17 mouse cellular contexts compared by ENCODE assay signal in genomic region chr14:32861656-32862055, GRCm38 (mm10). TPM values are rescaled to one million over a fixed set of nuclear protein-coding genes. Genes with fewer than 3 reads are reported as not detected.
DNase-seq lines count a peak whose midpoint lies in the region; ATAC-seq and TF ChIP-seq lines count a peak whose summit lies in the region.
"Had no signal": no experiment of that assay in that cellular context is flagged by ENCODE, and none has a peak within 500 bp of the region (broad histone marks: within the 10 kb centered on the region; RNA-seq: fewer than 3 reads in every experiment).

No protein-coding gene starts in this region.

- ATAC-seq in heart, embryonic 11.5 days (replicated peaks; ENCODE audit: insufficient number of reproducible peaks, low FRiP score, low TSS enrichment), result no peak
- no peak for ATAC-seq in limb, embryonic 13.5 days (ENCODE audit: low FRiP score, low read depth)
- no peak for ATAC-seq in embryonic facial prominence, embryonic 13.5 days (ENCODE audit: insufficient number of reproducible peaks, insufficient read depth, low FRiP score, low TSS enrichment, low read depth)
- no peak for ATAC-seq in liver, postnatal 0 days
- no peak for ATAC-seq in megakaryocyte progenitor cell, adult 5-6 weeks (replicated peaks; ENCODE audit: poor library complexity)
- ATAC-seq: activated CD4-positive, CD25-positive, alpha-beta regulatory T cell, adult 4 months had no signal

- H3K27me3 ChIP-seq in heart, embryonic 11.5 days (ENCODE audit: control insufficient read depth, insufficient read depth, low read length), result peaks cover 7% of the 10 kb centered on the region; the same call in 1 of the 2 replicates
- H3K27me3 ChIP-seq in limb, embryonic 13.5 days, result peaks cover 16% of the 10 kb centered on the region
- peaks cover 27% of the 10 kb centered on the region for H3K27me3 ChIP-seq in limb, embryonic 10.5 days (ENCODE audit: low read depth, poor library complexity, severe bottlenecking)
- H3K27me3 ChIP-seq in embryonic facial prominence, embryonic 13.5 days, result peaks cover 23% of the 10 kb centered on the region
- peaks cover 5% of the 10 kb centered on the region for H3K27me3 ChIP-seq in liver, postnatal 0 days (ENCODE audit: insufficient read depth, low read length)

- no peak for TF ChIP-seq EP300 in liver, postnatal 0 days (IDR thresholded peaks at IDR 0.05; ENCODE audit: low read depth)

- H3K4me2 ChIP-seq in heart, embryonic 11.5 days, result peak overlapping the region; percentile 39
- 0 out of 2 replicates have a peak overlapping the region, but pooled peaks have one; percentile 9 for H3K4me2 ChIP-seq in limb, embryonic 13.5 days (replicated peaks)
- no peak overlapping the region; the same call in 1 of the 2 replicates for H3K4me2 ChIP-seq in embryonic facial prominence, embryonic 13.5 days
- H3K4me2 ChIP-seq in liver, postnatal 0 days (ENCODE audit: low read depth, low read length), result no peak overlapping the region

- peak overlapping the region; percentile 66 for H3K27ac ChIP-seq in heart, embryonic 11.5 days (ENCODE audit: low read depth, low read length)
- H3K27ac ChIP-seq in limb, embryonic 13.5 days, result no peak overlapping the region
- no peak overlapping the region for H3K27ac ChIP-seq in limb, embryonic 10.5 days
- peak overlapping the region; percentile 64 for H3K27ac ChIP-seq in embryonic facial prominence, embryonic 13.5 days
- H3K27ac ChIP-seq in liver, postnatal 0 days (ENCODE audit: low read depth), result peak overlapping the region; percentile 57; the same call in 1 of the 2 replicates
- H3K27ac ChIP-seq: macrophage had no signal

- TF ChIP-seq CTCF in liver, postnatal 0 days (IDR thresholded peaks at IDR 0.05; ENCODE audit: low read depth), result no peak

- WGBS in heart, embryonic 11.5 days (ENCODE audit: insufficient replicate concordance), result 43% methylated on average over 2 of the region's 2 CpGs
- 42% methylated on average over 2 of the region's 2 CpGs for WGBS in limb, embryonic 13.5 days
- 63% methylated on average over 2 of the region's 2 CpGs for WGBS in limb, embryonic 10.5 days
- 35% methylated on average over 2 of the region's 2 CpGs for WGBS in embryonic facial prominence, embryonic 13.5 days
- WGBS in liver, postnatal 0 days (ENCODE audit: insufficient replicate concordance), result 52% methylated on average over 2 of the region's 2 CpGs

- H3K9ac ChIP-seq in heart, embryonic 11.5 days (ENCODE audit: low read depth, low read length), result no peak overlapping the region
- no peak overlapping the region for H3K9ac ChIP-seq in limb, embryonic 13.5 days
- no peak overlapping the region for H3K9ac ChIP-seq in embryonic facial prominence, embryonic 13.5 days
- H3K9ac ChIP-seq in liver, postnatal 0 days (replicated peaks), result no peak overlapping the region

- H3K4me1 ChIP-seq in heart, embryonic 11.5 days (ENCODE audit: control insufficient read depth, insufficient read depth, low read length), result peaks cover 30% of the 10 kb centered on the region
- peaks cover 15% of the 10 kb centered on the region for H3K4me1 ChIP-seq in limb, embryonic 13.5 days
- H3K4me1 ChIP-seq in limb, embryonic 10.5 days, result peaks cover 21% of the 10 kb centered on the region
- peaks cover 35% of the 10 kb centered on the region for H3K4me1 ChIP-seq in embryonic facial prominence, embryonic 13.5 days
- no peaks in the 10 kb centered on the region for H3K4me1 ChIP-seq in liver, postnatal 0 days (ENCODE audit: insufficient read depth)

- H3K36me3 ChIP-seq in heart, embryonic 11.5 days (ENCODE audit: control insufficient read depth, insufficient read depth, low read length), result no peaks in the 10 kb centered on the region; the same call in 1 of the 2 replicates
- peaks cover 3% of the 10 kb centered on the region; the same call in 1 of the 2 replicates for H3K36me3 ChIP-seq in limb, embryonic 13.5 days
- no peaks in the 10 kb centered on the region for H3K36me3 ChIP-seq in limb, embryonic 10.5 days
- peaks cover 9% of the 10 kb centered on the region; the same call in 1 of the 2 replicates for H3K36me3 ChIP-seq in embryonic facial prominence, embryonic 13.5 days
- no peaks in the 10 kb centered on the region for H3K36me3 ChIP-seq in liver, postnatal 0 days (replicated peaks; ENCODE audit: insufficient read depth, low read length)

- DNase-seq in heart, adult 11 months, result no peak
- DNase-seq in limb, embryonic 10.5 days (ENCODE audit: low spot score), result no peak
- no peak for DNase-seq in liver, postnatal 0 days
- DNase-seq in right cerebral cortex, postnatal 4 days, result no peak
- DNase-seq: B cell, adult 2 months had no signal

- H3K9me3 ChIP-seq in heart, embryonic 11.5 days (replicated peaks; ENCODE audit: control insufficient read depth, low read length), result no peaks in the 10 kb centered on the region
- no peaks in the 10 kb centered on the region for H3K9me3 ChIP-seq in limb, embryonic 13.5 days
- no peaks in the 10 kb centered on the region for H3K9me3 ChIP-seq in limb, embryonic 10.5 days (replicated peaks)
- no peaks in the 10 kb centered on the region for H3K9me3 ChIP-seq in embryonic facial prominence, embryonic 13.5 days
- H3K9me3 ChIP-seq in liver, postnatal 0 days (ENCODE audit: low read length), result no peaks in the 10 kb centered on the region

- no peak overlapping the region for H3K4me3 ChIP-seq in heart, embryonic 11.5 days (ENCODE audit: low read depth, low read length)
- no peak overlapping the region for H3K4me3 ChIP-seq in limb, embryonic 13.5 days
- no peak overlapping the region for H3K4me3 ChIP-seq in limb, embryonic 10.5 days
- H3K4me3 ChIP-seq in embryonic facial prominence, embryonic 13.5 days, result no peak overlapping the region
- H3K4me3 ChIP-seq in liver, postnatal 0 days (ENCODE audit: low read depth, low read length), result no peak overlapping the region

RNA-seq across cellular contexts. Expression of gene Vstm4, which starts 5.1 kb away (rescaled TPM):
- polyA plus RNA-seq in heart, embryonic 11.5 days (2014; fragmentation: Nextera tagmentation; extraction: Ambion mirVana), result 9.7 and 12.5 TPM in 2 replicates
- polyA plus RNA-seq in limb, embryonic 13.5 days (2015; fragmentation: Nextera tagmentation; extraction: Ambion mirVana), result 16.2 and 17.1 TPM in 2 replicates
- polyA plus RNA-seq in limb, embryonic 10.5 days (2016; fragmentation: Nextera tagmentation; extraction: Ambion mirVana), result 1.1 and 1.4 TPM in 2 replicates
- 20.9 and 21.7 TPM in 2 replicates for polyA plus RNA-seq in embryonic facial prominence, embryonic 13.5 days (2015; fragmentation: Nextera tagmentation; extraction: Ambion mirVana)
- polyA plus RNA-seq in liver, postnatal 0 days (2015; fragmentation: Nextera tagmentation; extraction: Ambion mirVana), result 5.9 and 6.0 TPM in 2 replicates
- total RNA-seq in megakaryocyte progenitor cell, adult 5-6 weeks (2015), result not detected in 2 replicates
- 0.03 TPM in 1 of 2 replicates, not detected in the other for total RNA-seq in megakaryocyte progenitor cell, adult 5-6 weeks (2017)
- total RNA-seq: MEL had no signal

RNA-seq across cellular contexts. Expression of gene Fam170b, which starts 27.9 kb away (rescaled TPM):
- not detected in 2 replicates for polyA plus RNA-seq in heart, embryonic 11.5 days (2014; fragmentation: Nextera tagmentation; extraction: Ambion mirVana)
- not detected in 2 replicates for polyA plus RNA-seq in limb, embryonic 13.5 days (2015; fragmentation: Nextera tagmentation; extraction: Ambion mirVana)
- polyA plus RNA-seq in limb, embryonic 10.5 days (2016; fragmentation: Nextera tagmentation; extraction: Ambion mirVana), result 0.08 TPM in 1 of 2 replicates, not detected in the other
- 0.15 TPM in 1 of 2 replicates, not detected in the other for polyA plus RNA-seq in embryonic facial prominence, embryonic 13.5 days (2015; fragmentation: Nextera tagmentation; extraction: Ambion mirVana)
- 0.06 and 0.11 TPM in 2 replicates for polyA plus RNA-seq in liver, postnatal 0 days (2015; fragmentation: Nextera tagmentation; extraction: Ambion mirVana)
- not detected in 2 replicates for total RNA-seq in megakaryocyte progenitor cell, adult 5-6 weeks (2015)
- total RNA-seq in megakaryocyte progenitor cell, adult 5-6 weeks (2017), result not detected in 2 replicates
- total RNA-seq: heart, adult 18-20 months; layer of hippocampus, adult 18-20 months; left cerebral cortex, postnatal 14 days; MEL had no signal
- polyA plus RNA-seq: activated CD4-positive, CD25-positive, alpha-beta regulatory T cell, adult 4 months; brain, embryonic 14.5 days; frontal cortex, adult 2 months; macrophage had no signal

Comparison
In these comparisons a context has a peak if more than half of its experiments do, and no peak if none do; other contexts are left out.
1. H3K27ac ChIP-seq: peak in heart, embryonic 11.5 days (single experiment), embryonic facial prominence, embryonic 13.5 days (single experiment) and liver, postnatal 0 days (single experiment); none in limb, embryonic 13.5 days (single experiment) and limb, embryonic 10.5 days (single experiment).
2. H3K4me2 ChIP-seq: peak in heart, embryonic 11.5 days (single experiment) and limb, embryonic 13.5 days (single experiment); none in embryonic facial prominence, embryonic 13.5 days (single experiment) and liver, postnatal 0 days (single experiment).